18 mouse cellular contexts compared by ENCODE assay signal in genomic region chr2:109735347-109735746, GRCm38 (mm10).
DNase-seq lines count a peak whose midpoint lies in the region; ATAC-seq and TF ChIP-seq lines count a peak whose summit lies in the region.
"Had no signal": no experiment of that assay in that cellular context is flagged by ENCODE, and none has a peak within 500 bp of the region (broad histone marks: within the 10 kb centered on the region; RNA-seq: fewer than 3 reads in every experiment).

No protein-coding gene starts in this region.

- no peak for ATAC-seq in heart, embryonic 11.5 days (replicated peaks; ENCODE audit: insufficient number of reproducible peaks, low FRiP score, low TSS enrichment)
- peak; percentile 29 for ATAC-seq in Patski
- no peak for ATAC-seq in intestine, embryonic 16.5 days
- ATAC-seq: activated CD4-positive, CD25-positive, alpha-beta regulatory T cell, adult 4 months; CD4-positive, CD25-positive, alpha-beta regulatory T cell, adult 4 months had no signal

- no peaks in the 10 kb centered on the region for H3K27me3 ChIP-seq in heart, embryonic 11.5 days (ENCODE audit: control insufficient read depth, insufficient read depth, low read length)
- no peaks in the 10 kb centered on the region for H3K27me3 ChIP-seq in Patski
- H3K27me3 ChIP-seq in intestine, embryonic 16.5 days (replicated peaks; ENCODE audit: control insufficient read depth, insufficient read depth, low read length) = no peaks in the 10 kb centered on the region
- H3K27me3 ChIP-seq: embryonic facial prominence, embryonic 13.5 days; forebrain, embryonic 12.5 days; intestine, embryonic 15.5 days had no signal

- intact Hi-C loops in heart, postnatal 14 days (cut with DNase I) = loop anchor here (10.0 kb wide), 1 partner anchor 119 kb away; no protein-coding TSS in a partner anchor

- CTCF ChIA-PET in Patski (lab: Charles Lee) = interaction anchor here (0.8 to 1.2 kb wide), 3 partner anchors 14 to 39 kb away, joined by 3 to 4 read pairs (median 3); no protein-coding TSS in a partner anchor

- no peak overlapping the region for H3K27ac ChIP-seq in heart, embryonic 11.5 days (ENCODE audit: low read depth, low read length)
- no peak overlapping the region for H3K27ac ChIP-seq in intestine, embryonic 16.5 days (ENCODE audit: low read length)
- H3K27ac ChIP-seq: embryonic facial prominence, embryonic 13.5 days; forebrain, embryonic 12.5 days; hindbrain, embryonic 10.5 days; intestine, embryonic 15.5 days; liver, embryonic 14.5 days had no signal

- in situ Hi-C loops in Patski (cut with MboI; ENCODE audit: low pct_unique_long_range_greater_than_20kb) = no loop called here

- H3K4me1 ChIP-seq in heart, embryonic 11.5 days (ENCODE audit: control insufficient read depth, insufficient read depth, low read length) = no peaks in the 10 kb centered on the region
- H3K4me1 ChIP-seq in intestine, embryonic 16.5 days (ENCODE audit: control insufficient read depth, insufficient read depth, low read length) = no peaks in the 10 kb centered on the region
- H3K4me1 ChIP-seq: forebrain, embryonic 12.5 days had no signal

- no peak overlapping the region for H3K4me3 ChIP-seq in heart, embryonic 11.5 days (ENCODE audit: low read depth, low read length)
- no peak overlapping the region for H3K4me3 ChIP-seq in intestine, embryonic 16.5 days (ENCODE audit: low read length)
- H3K4me3 ChIP-seq: embryonic facial prominence, embryonic 13.5 days; forebrain, embryonic 12.5 days; hindbrain, embryonic 10.5 days; intestine, embryonic 15.5 days had no signal

- no peak for TF ChIP-seq CTCF in Patski (IDR thresholded peaks at IDR 0.05)

- DNase-seq in heart, adult 9 months (ENCODE audit: low spot score in 2 of 2) = peak; percentile 68 to 77
- DNase-seq in Patski (ENCODE audit: low read depth, low spot score) = no peak
- peak; percentile 7 to 13 for DNase-seq in heart, postnatal 14 days
- DNase-seq in kidney, postnatal 14 days = peak; percentile 14
- no peak for DNase-seq in left cerebral cortex, adult 8-10 months (ENCODE audit: low spot score in 2 of 2)
- DNase-seq: cerebellum, adult 11-12 months; lung, postnatal 36 days; right cerebral cortex, postnatal 25 days; thymus, adult 18-20 months had no signal

- no peak overlapping the region for H3K9ac ChIP-seq in heart, embryonic 11.5 days (ENCODE audit: low read depth, low read length)
- no peak overlapping the region for H3K9ac ChIP-seq in intestine, embryonic 16.5 days (ENCODE audit: low read depth, low read length)
- H3K9ac ChIP-seq: embryonic facial prominence, embryonic 13.5 days; forebrain, embryonic 12.5 days; intestine, embryonic 15.5 days; liver, embryonic 14.5 days had no signal

- no peaks in the 10 kb centered on the region for H3K36me3 ChIP-seq in heart, embryonic 11.5 days (ENCODE audit: control insufficient read depth, insufficient read depth, low read length)
- H3K36me3 ChIP-seq in intestine, embryonic 16.5 days (ENCODE audit: control insufficient read depth, insufficient read depth, low read length) = no peaks in the 10 kb centered on the region
- H3K36me3 ChIP-seq: embryonic facial prominence, embryonic 13.5 days; forebrain, embryonic 12.5 days; hindbrain, embryonic 10.5 days; intestine, embryonic 15.5 days had no signal

- 38% methylated on average over 7 of the region's 7 CpGs for WGBS in heart, embryonic 11.5 days (ENCODE audit: insufficient replicate concordance)
- WGBS in intestine, embryonic 16.5 days = 72% methylated on average over 7 of the region's 7 CpGs

- no peak overlapping the region for H3K4me2 ChIP-seq in heart, embryonic 11.5 days
- no peak overlapping the region for H3K4me2 ChIP-seq in intestine, embryonic 16.5 days (ENCODE audit: low read depth, low read length)
- H3K4me2 ChIP-seq: embryonic facial prominence, embryonic 13.5 days; forebrain, embryonic 12.5 days; intestine, embryonic 15.5 days had no signal

- no peaks in the 10 kb centered on the region for H3K9me3 ChIP-seq in heart, embryonic 11.5 days (replicated peaks; ENCODE audit: control insufficient read depth, low read length)
- H3K9me3 ChIP-seq in intestine, embryonic 16.5 days (ENCODE audit: control insufficient read depth, low read length) = no peaks in the 10 kb centered on the region
- H3K9me3 ChIP-seq: embryonic facial prominence, embryonic 13.5 days; forebrain, embryonic 12.5 days; hindbrain, embryonic 10.5 days; intestine, embryonic 15.5 days had no signal

- POLR2A ChIA-PET in Patski (lab: Charles Lee) = no interaction called here

Comparison
In these comparisons a context has a peak if more than half of its experiments do, and no peak if none do; other contexts are left out.
1. DNase-seq: peak in heart, adult 9 months (2 of 2), heart, postnatal 14 days (2 of 2) and kidney, postnatal 14 days (single experiment); none in Patski (single experiment) and left cerebral cortex, adult 8-10 months (0 of 2).